Mouse (Mus musculus) urinary bladder, postnatal 0 days (tissue): ENCODE results near the gene Arntl. TPM values are rescaled to one million over a fixed set of nuclear protein-coding genes. Genes with fewer than 3 reads are reported as not detected.

Experiments
- polyA plus RNA-seq: library from polyadenylated mRNA; unstranded; fragments of >200 nt; fragmentation: Nextera tagmentation; extraction: Ambion mirVana; gene quantifications from 2 replicates; pipeline ENCODE4 v1.2.1, GENCODE M21; 2015

Arntl gene
- polyA plus RNA-seq = 8.9 and 10.5 TPM in 2 replicates

DNA sequence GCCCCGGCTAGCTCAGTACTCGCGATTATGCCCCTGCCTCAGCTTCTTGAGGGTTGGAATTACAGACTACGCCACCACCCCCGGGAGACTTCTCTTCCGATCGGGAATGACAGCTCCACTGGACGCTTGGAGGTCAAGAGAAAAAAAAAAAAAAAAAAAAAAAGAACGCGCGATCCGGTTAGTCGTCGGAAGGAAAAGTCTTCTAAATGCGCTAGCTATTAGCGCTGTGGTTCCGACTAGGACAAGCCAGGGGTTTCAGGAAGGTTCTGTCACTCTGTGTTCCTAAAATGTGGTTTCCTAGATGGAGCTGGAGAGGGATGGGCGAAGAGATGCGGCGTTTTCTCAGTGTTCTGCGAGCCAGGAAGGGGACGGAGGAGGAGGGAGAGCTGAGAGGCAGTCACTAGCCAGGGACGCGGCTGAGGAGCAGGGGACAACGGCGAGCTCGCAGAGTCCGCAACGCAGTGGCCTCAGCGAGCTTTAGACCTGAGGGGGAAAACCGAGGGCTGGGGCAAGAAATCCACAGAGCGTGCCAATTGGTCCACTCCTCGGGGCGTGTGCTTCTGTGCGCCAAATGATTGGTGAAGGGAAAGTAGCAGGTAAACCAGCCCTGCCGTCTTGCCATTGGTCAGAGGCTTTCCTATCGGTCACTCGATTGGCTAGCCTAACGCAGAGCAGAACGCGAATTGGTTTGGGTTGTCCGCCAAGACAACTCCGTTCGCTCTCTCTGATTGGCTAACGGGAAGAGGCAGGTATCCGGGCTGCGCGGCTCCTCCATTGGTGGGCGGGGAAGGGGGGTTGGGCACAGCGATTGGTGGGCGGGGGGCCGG, at the start of gene Arntl:
Gene Arntl (plus strand): TSS at position 822 of the 827 bp plus-strand sequence.

Other genes starting within 250 kb of the Arntl start
- gene Btbd10, start 161.9 kb downstream of the Arntl start, polyA plus RNA-seq = 23.6 and 25.3 TPM in 2 replicates
- not detected in 2 replicates for gene Pth, start 181.1 kb downstream of the Arntl start, polyA plus RNA-seq